Mouse (Mus musculus) limb, embryonic 11.5 days (tissue): ENCODE measurements at regions not wholly inside any gene's neighbourhood (a gene's known extent, or its start where the extent isn't known, plus 50 kb on each side); places are given as distances from the start of the nearest gene placed in this dataset.
A peak's percentile ranks its signal among the peaks of the same experiment; 100 is the strongest.

Experiments used
- ATAC-seq: fragments of 200-750 bp; cut with Nextera tagmentation; 2 replicates; pipeline ENCODE4 v1.8.0; 2017; ENCODE audit warnings: low read depth; ENCODE audit not compliant: insufficient number of reproducible peaks, low FRiP score, low TSS enrichment
- DNase-seq: peaks from one replicate; pipeline ENCODE4 v3.0.0-alpha.2; 2015; ENCODE audit warnings: low spot score
- H3K27ac ChIP-seq: fragments of 300-500 bp; sonication (generic); replicated peaks from 2 replicates; pipeline ENCODE4 v1.5.1; 2014; ENCODE audit warnings: low read depth, mild to moderate bottlenecking, low read length
- H3K27me3 ChIP-seq: fragments of 300-500 bp; sonication (generic); 2 replicates; pipeline ENCODE4 v1.6.1; 2014; ENCODE audit warnings: mild to moderate bottlenecking, low read length, mixed read lengths; ENCODE audit not compliant: control insufficient read depth, insufficient read depth
- H3K36me3 ChIP-seq: fragments of 300-500 bp; sonication (generic); 2 replicates; pipeline ENCODE4 v1.6.1; 2014; ENCODE audit warnings: mild to moderate bottlenecking, low read length, moderate library complexity, mixed read lengths; ENCODE audit not compliant: control insufficient read depth, insufficient read depth
- H3K4me1 ChIP-seq: fragments of 300-500 bp; sonication (generic); 2 replicates; pipeline ENCODE4 v1.6.1; 2014; ENCODE audit warnings: low read length, mixed read lengths; ENCODE audit not compliant: control insufficient read depth, insufficient read depth
- H3K4me2 ChIP-seq: fragments of 300-500 bp; sonication (generic); 2 replicates; pipeline ENCODE4 v1.6.1; 2014; ENCODE audit warnings: low read depth, mild to moderate bottlenecking, moderate library complexity; ENCODE audit not compliant: severe bottlenecking
- H3K4me3 ChIP-seq: fragments of 300-500 bp; sonication (generic); 2 replicates; pipeline ENCODE4 v1.5.1; 2014; ENCODE audit warnings: low read depth, low read length
- H3K9ac ChIP-seq: fragments of 300-500 bp; sonication (generic); 2 replicates; pipeline ENCODE4 v1.6.1; 2014; ENCODE audit warnings: mild to moderate bottlenecking, low read length
- H3K9me3 ChIP-seq: fragments of 300-500 bp; sonication (generic); 2 replicates; pipeline ENCODE4 v1.6.1; 2016; ENCODE audit warnings: low read length; ENCODE audit not compliant: control insufficient read depth
- WGBS: fragments of 180-500 bp; shearing (Covaris S2); extraction: QIAGEN DNeasy Blood & Tissue Kit; methylation state at CpG from one replicate; pipeline ENCODE4 v1.1.7; 2014; 5-methylcytosine and 5-hydroxymethylcytosine counted together

- no peak overlapping the region for H3K9ac ChIP-seq
- ATAC-seq, result no peak
- no peaks in the 10 kb centered on the region for H3K27me3 ChIP-seq
- no peaks in the 10 kb centered on the region for H3K36me3 ChIP-seq
- H3K4me3 ChIP-seq, result no peak overlapping the region
- H3K9me3 ChIP-seq, result no peaks in the 10 kb centered on the region
- H3K27ac ChIP-seq, result no peak overlapping the region
- no peaks in the 10 kb centered on the region for H3K4me1 ChIP-seq
- WGBS, result 86% methylated on average over 10 of the region's 10 CpGs
- no peak overlapping the region for H3K4me2 ChIP-seq
- no peak for DNase-seq
Observed at GRCm38 (mm10) chr16:62642859-62643403, 143.7 kb downstream of the Nsun3 start.

- Histone ChIP-seq H3K4me3 (no peak overlapping the region), H3K9ac (no peak overlapping the region), H3K4me1 (no peaks in the 10 kb centered on the region), H3K36me3 (no peaks in the 10 kb centered on the region), H3K9me3 (no peaks in the 10 kb centered on the region), H3K27ac (no peak overlapping the region), H3K27me3 (no peaks in the 10 kb centered on the region), H3K4me2 (no peak overlapping the region)
- ATAC-seq, result no peak
- DNase-seq, result no peak
- WGBS, result 87% methylated on average over 6 of the region's 6 CpGs
Observed at GRCm38 (mm10) chr16:62623938-62624337, 162.7 kb downstream of the Nsun3 start.

GRCm38 (mm10) chr16:62610873-62611272 lies 175.7 kb downstream of the Nsun3 start:
- no peaks in the 10 kb centered on the region for H3K27me3 ChIP-seq
- H3K4me3 ChIP-seq, result no peak overlapping the region
- H3K9ac ChIP-seq, result no peak overlapping the region
- WGBS, result 89% methylated on average over 5 of the region's 5 CpGs
- no peaks in the 10 kb centered on the region for H3K9me3 ChIP-seq
- DNase-seq (no peak), ATAC-seq (no peak)
- H3K27ac ChIP-seq, result no peak overlapping the region
- no peaks in the 10 kb centered on the region for H3K4me1 ChIP-seq
- no peaks in the 10 kb centered on the region for H3K36me3 ChIP-seq
- H3K4me2 ChIP-seq, result no peak overlapping the region

GRCm38 (mm10) chr16:62608617-62609016 lies 178.0 kb downstream of the Nsun3 start:
- no peaks in the 10 kb centered on the region for H3K4me1 ChIP-seq
- DNase-seq (no peak), ATAC-seq (no peak)
- H3K4me2 ChIP-seq, result no peak overlapping the region
- H3K27ac ChIP-seq, result no peak overlapping the region
- no peaks in the 10 kb centered on the region for H3K36me3 ChIP-seq
- H3K27me3 ChIP-seq, result no peaks in the 10 kb centered on the region
- 86% methylated on average over 3 of the region's 3 CpGs for WGBS
- no peak overlapping the region for H3K9ac ChIP-seq
- H3K4me3 ChIP-seq, result no peak overlapping the region
- H3K9me3 ChIP-seq, result no peaks in the 10 kb centered on the region

DNA sequence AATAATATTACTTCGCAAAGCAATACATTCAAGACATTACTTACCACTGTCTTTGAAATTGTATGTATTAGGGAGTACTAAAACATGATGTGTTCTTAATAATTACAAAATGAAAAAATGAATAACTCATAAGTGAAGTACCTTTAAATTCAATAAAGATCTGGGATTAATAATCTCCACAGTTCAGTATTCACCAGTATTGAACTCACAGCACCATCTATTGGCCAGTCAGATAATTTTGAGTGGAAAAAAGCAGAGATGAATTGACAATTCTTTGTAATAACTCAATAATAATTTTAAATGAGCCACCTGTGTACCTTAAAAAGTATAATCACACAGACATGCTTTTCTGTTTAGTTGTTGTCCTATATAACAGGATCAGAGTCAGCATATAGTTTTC lies 180.7 kb downstream of the Nsun3 start:
- 96% methylated on average over 1 of the region's 1 CpGs for WGBS
- no peak overlapping the region for H3K27ac ChIP-seq
- no peak for ATAC-seq

DNA sequence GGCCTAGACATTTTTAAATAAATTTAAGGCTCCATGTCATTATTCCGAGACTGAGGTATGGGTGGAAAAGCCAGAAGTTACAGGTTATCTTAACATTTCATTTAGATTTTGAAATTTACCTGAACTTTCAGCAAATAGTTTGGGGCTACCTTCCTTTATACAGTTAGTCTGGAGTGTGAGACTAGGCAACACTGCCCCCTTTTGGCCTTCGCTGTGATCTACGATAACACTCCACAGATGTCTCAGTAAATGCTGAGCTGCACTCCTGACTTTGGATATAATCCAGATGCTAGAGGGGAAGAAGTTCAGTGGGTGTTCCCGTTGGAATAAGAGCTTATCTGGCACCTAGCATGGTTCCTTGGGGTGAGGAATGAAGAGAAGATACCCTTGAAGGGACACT lies 224.6 kb downstream of the Nsun3 start:
- Histone ChIP-seq H3K4me2 (no peak overlapping the region), H3K27ac (no peak overlapping the region), H3K4me1 (no peaks in the 10 kb centered on the region), H3K36me3 (no peaks in the 10 kb centered on the region), H3K4me3 (no peak overlapping the region), H3K27me3 (no peaks in the 10 kb centered on the region), H3K9me3 (no peaks in the 10 kb centered on the region), H3K9ac (no peak overlapping the region)
- DNase-seq, result peak; percentile 76
- WGBS, result 35% methylated on average over 4 of the region's 4 CpGs
- ATAC-seq, result peak; percentile 78; the same call in 1 of the 2 replicates

More for the DNA sequence above, 180.7 kb downstream of the Nsun3 start:
- H3K9ac ChIP-seq, result no peak overlapping the region
- no peak overlapping the region for H3K4me2 ChIP-seq
- H3K27me3 ChIP-seq, result no peaks in the 10 kb centered on the region
- H3K9me3 ChIP-seq, result no peaks in the 10 kb centered on the region
- no peaks in the 10 kb centered on the region for H3K4me1 ChIP-seq
- DNase-seq, result no peak
- H3K36me3 ChIP-seq, result no peaks in the 10 kb centered on the region
- H3K4me3 ChIP-seq, result no peak overlapping the region

GRCm38 (mm10) chr16:62543156-62543555 lies 243.5 kb downstream of the Nsun3 start:
- whole genome bisulfite sequencing, result 89% methylated on average over 2 of the region's 2 CpGs
- Histone ChIP-seq H3K9ac (no peak overlapping the region), H3K4me3 (no peak overlapping the region), H3K4me1 (no peaks in the 10 kb centered on the region), H3K9me3 (no peaks in the 10 kb centered on the region), H3K27me3 (no peaks in the 10 kb centered on the region), H3K27ac (no peak overlapping the region), H3K4me2 (no peak overlapping the region), H3K36me3 (no peaks in the 10 kb centered on the region)
- ATAC-seq (no peak), DNase-seq (no peak)

DNA sequence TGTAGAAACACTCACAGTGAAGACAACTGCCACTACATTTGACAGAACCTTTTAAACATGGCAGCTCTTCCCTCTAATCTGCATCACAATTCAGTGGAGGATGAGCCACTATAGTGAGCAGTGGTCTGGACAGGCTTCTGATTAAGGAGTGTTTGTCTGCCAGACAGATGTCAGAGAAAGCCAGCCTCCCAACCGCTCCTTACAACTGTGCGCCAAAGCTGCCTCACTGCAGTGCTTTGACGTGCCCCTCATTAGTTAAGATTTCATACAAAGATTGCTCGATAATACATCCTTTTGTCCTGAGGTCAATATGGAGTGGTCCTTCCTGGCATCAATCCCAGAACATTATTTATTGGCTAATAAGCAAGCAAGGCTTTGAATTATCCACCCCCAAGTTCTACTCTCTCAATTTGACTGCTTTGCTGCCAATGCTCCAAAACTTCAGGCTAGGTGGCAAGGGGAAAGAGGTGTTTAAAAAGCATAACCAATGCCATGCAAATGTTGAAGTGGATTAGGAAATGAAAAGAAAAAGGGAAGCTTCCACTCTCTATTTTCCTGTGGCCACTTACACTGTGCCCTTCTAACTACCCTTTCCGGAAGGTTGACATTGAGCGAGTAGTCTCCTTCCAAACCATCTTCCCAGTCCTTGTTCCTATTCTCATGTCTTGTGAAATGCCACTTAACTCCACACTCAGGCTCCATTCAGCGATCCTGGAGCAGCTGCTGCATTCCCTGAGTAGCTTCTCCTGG lies 248.7 kb downstream of the Nsun3 start:
- 84% methylated on average over 7 of the region's 7 CpGs for WGBS
- Histone ChIP-seq H3K4me3 (no peak overlapping the region), H3K9me3 (no peaks in the 10 kb centered on the region), H3K4me1 (no peaks in the 10 kb centered on the region), H3K9ac (no peak overlapping the region), H3K4me2 (no peak overlapping the region), H3K27ac (no peak overlapping the region), H3K36me3 (no peaks in the 10 kb centered on the region), H3K27me3 (no peaks in the 10 kb centered on the region)
- ATAC-seq, result no peak
- no peak for DNase-seq

DNA sequence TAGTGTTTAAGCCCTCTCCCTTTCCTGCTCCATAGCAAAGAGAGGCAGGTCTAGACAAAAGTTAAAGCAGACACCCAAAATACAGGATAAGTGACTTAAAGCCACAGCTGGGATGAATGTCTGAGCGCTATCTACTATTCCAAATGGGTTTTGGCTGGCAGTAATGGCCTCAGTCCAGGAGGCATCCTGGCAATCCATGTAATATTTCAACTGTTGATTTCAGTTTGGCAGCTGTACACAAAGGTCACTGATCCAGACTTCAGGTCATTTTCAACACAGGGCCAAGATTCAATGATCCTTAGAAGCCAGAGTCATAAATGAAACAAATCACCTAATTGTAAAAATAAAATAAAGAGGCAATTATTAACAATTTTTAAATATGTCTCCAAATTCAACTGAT lies 277.3 kb downstream of the Nsun3 start:
- Histone ChIP-seq H3K27ac (no peak overlapping the region), H3K4me3 (no peak overlapping the region), H3K4me1 (no peaks in the 10 kb centered on the region), H3K9me3 (no peaks in the 10 kb centered on the region), H3K9ac (no peak overlapping the region), H3K4me2 (no peak overlapping the region), H3K36me3 (no peaks in the 10 kb centered on the region), H3K27me3 (no peaks in the 10 kb centered on the region)
- no peak for ATAC-seq
- no peak for DNase-seq
- WGBS, result 94% methylated on average over 1 of the region's 1 CpGs
